Mouse (Mus musculus) ES-Bruce4 (cell line): ENCODE measurements at regions not wholly inside any gene's neighbourhood (a gene's known extent, or its start where the extent isn't known, plus 50 kb on each side); places are given as distances from the start of the nearest gene placed in this dataset.

ENCODE experiments used
- CTCF ChIP-seq: IDR thresholded peaks from one replicate; pipeline ENCODE4 v1.8.1; 2011; ENCODE audit warnings: low read depth, low read length
- EP300 ChIP-seq: IDR thresholded peaks from 2 replicates; pipeline ENCODE4 v1.6.1; 2011; ENCODE audit warnings: low read depth, low read length; ENCODE audit not compliant: insufficient read depth
- POLR2A ChIP-seq: IDR thresholded peaks from one replicate; pipeline ENCODE4 v1.8.1; 2011; ENCODE audit warnings: low read length; ENCODE audit not compliant: insufficient read depth

DNA sequence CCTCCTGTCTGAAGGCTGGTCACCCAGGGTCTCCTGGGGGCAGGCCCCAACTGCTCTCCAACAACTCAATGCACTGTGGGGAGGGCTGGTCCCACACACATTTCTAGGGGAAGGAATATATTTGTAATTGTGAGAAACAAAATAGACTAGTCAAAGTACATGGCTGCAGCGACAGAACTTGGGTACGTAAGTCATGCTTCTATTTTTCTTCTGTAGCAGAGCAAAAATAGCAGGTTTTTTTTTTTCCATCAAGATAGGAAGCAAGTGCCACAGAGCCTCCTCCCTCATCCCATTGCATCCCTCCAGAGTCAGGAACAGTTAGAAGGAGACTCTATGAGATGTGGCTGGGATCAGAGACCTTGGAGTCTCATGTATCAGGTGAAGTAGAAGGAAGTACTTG, 124.9 kb upstream of the Tnr start:
- TF ChIP-seq CTCF (no peak), EP300 (no peak), POLR2A (no peak)
